Mouse (Mus musculus): Measurements from ENCODE around the gene 1190007I07Rik. TPM values are rescaled to one million over a fixed set of nuclear protein-coding genes. Genes with fewer than 3 reads are reported as not detected.
"Not testable (repeated sequence)": the region's sequence is repeated elsewhere in the genome, so short reads cannot be mapped to it uniquely, and the experiment has no call there.

Gene 1190007I07Rik
- polyA plus RNA-seq, 1 experiment from 2014 or later = 30.5 TPM

GRCm38 (mm10) chr10:82630497-82630896 lies 7.5 kb upstream of the 1190007I07Rik start:
- H3K4me2 ChIP-seq (ENCODE audit: low read length) = peak overlapping the region; percentile 70
- peak overlapping the region; percentile 84 for H3K9ac ChIP-seq (replicated peaks; ENCODE audit: low read depth, low read length)
- H3K4me3 ChIP-seq (replicated peaks; ENCODE audit: low read length) = peak overlapping the region; percentile 87
- no peak for ATAC-seq
- H3K9me3 ChIP-seq (ENCODE audit: control insufficient read depth, low read length) = no peaks in the 10 kb centered on the region
- H3K27ac ChIP-seq (ENCODE audit: low read length) = no peak overlapping the region; the same call in 1 of the 2 replicates
- H3K36me3 ChIP-seq (ENCODE audit: control insufficient read depth, insufficient read depth) = no peaks in the 10 kb centered on the region
- H3K27me3 ChIP-seq (replicated peaks; ENCODE audit: control insufficient read depth, insufficient read depth, low read length) = no peaks in the 10 kb centered on the region
- peaks cover 19% of the 10 kb centered on the region for H3K4me1 ChIP-seq (replicated peaks; ENCODE audit: control insufficient read depth, insufficient read depth, low read length)
- WGBS = 21% methylated on average over 7 of the region's 7 CpGs

- peak within 1 kb of the TSS; percentile 83 for H3K27ac ChIP-seq (ENCODE audit: low read length)
- H3K9ac ChIP-seq (replicated peaks; ENCODE audit: low read depth, low read length) = peak within 1 kb of the TSS; percentile 84
- H3K4me1 ChIP-seq (replicated peaks; ENCODE audit: control insufficient read depth, insufficient read depth, low read length) = peaks cover 19% of the 10 kb centered on the region
- H3K4me2 ChIP-seq (ENCODE audit: low read length) = peak within 1 kb of the TSS; percentile 70
- not testable (repeated sequence) for H3K27me3 ChIP-seq (replicated peaks; ENCODE audit: control insufficient read depth, insufficient read depth, low read length); H3K9me3 ChIP-seq (ENCODE audit: control insufficient read depth, low read length); H3K36me3 ChIP-seq (ENCODE audit: control insufficient read depth, insufficient read depth)
- peak within 1 kb of the TSS; percentile 87 for H3K4me3 ChIP-seq (replicated peaks; ENCODE audit: low read length)
- peak; percentile 97 for ATAC-seq
- 0% methylated on average over 75 of the region's 78 CpGs for WGBS
Measured at GRCm38 (mm10) chr10:82629586-82630255, 6.7 kb upstream of the 1190007I07Rik start, which contains the start of gene Tdg. Gene Tdg, plus strand, starts transcription at chr10:82629828.

GRCm38 (mm10) chr10:82629111-82629585 lies 6.1 kb upstream of the 1190007I07Rik start:
- Histone ChIP-seq H3K36me3 (ENCODE audit: control insufficient read depth, insufficient read depth) (no peaks in the 10 kb centered on the region), H3K27ac (ENCODE audit: low read length) (peak overlapping the region; percentile 78), H3K27me3 (replicated peaks; ENCODE audit: control insufficient read depth, insufficient read depth, low read length) (no peaks in the 10 kb centered on the region), H3K9me3 (ENCODE audit: control insufficient read depth, low read length) (no peaks in the 10 kb centered on the region), H3K4me3 (replicated peaks; ENCODE audit: low read length) (peak overlapping the region; percentile 87), H3K9ac (replicated peaks; ENCODE audit: low read depth, low read length) (peak overlapping the region; percentile 84), H3K4me2 (ENCODE audit: low read length) (peak overlapping the region; percentile 64), H3K4me1 (replicated peaks; ENCODE audit: control insufficient read depth, insufficient read depth, low read length) (peaks cover 19% of the 10 kb centered on the region)
- WGBS = 5% methylated on average over 11 of the region's 11 CpGs
- peak; percentile 51 for ATAC-seq

GRCm38 (mm10) chr10:82623553-82623932 lies 515 bp upstream of the 1190007I07Rik start:
- ATAC-seq = peak; percentile 31
- 2% methylated on average over 2 of the region's 2 CpGs for WGBS

GRCm38 (mm10) chr10:82622235-82622634 lies 793 bp downstream of the 1190007I07Rik start:
- peak overlapping the region; percentile 70 for H3K4me2 ChIP-seq (ENCODE audit: low read length)
- no peak overlapping the region for H3K27ac ChIP-seq (ENCODE audit: low read length)
- H3K9me3 ChIP-seq (ENCODE audit: control insufficient read depth, low read length) = no peaks in the 10 kb centered on the region
- peak overlapping the region; percentile 77 for H3K9ac ChIP-seq (replicated peaks; ENCODE audit: low read depth, low read length)
- H3K4me3 ChIP-seq (replicated peaks; ENCODE audit: low read length) = peak overlapping the region; percentile 59
- no peaks in the 10 kb centered on the region for H3K27me3 ChIP-seq (replicated peaks; ENCODE audit: control insufficient read depth, insufficient read depth, low read length)
- ATAC-seq = no peak; the same call in 1 of the 2 replicates
- H3K4me1 ChIP-seq (replicated peaks; ENCODE audit: control insufficient read depth, insufficient read depth, low read length) = peaks cover 6% of the 10 kb centered on the region
- no peaks in the 10 kb centered on the region for H3K36me3 ChIP-seq (ENCODE audit: control insufficient read depth, insufficient read depth)
- WGBS = 28% methylated on average over 9 of the region's 9 CpGs

More at GRCm38 (mm10) chr10:82623553-82623932, 515 bp upstream of the 1190007I07Rik start:
- not testable (repeated sequence) for H3K27me3 ChIP-seq (replicated peaks; ENCODE audit: control insufficient read depth, insufficient read depth, low read length); H3K9me3 ChIP-seq (ENCODE audit: control insufficient read depth, low read length); H3K4me1 ChIP-seq (replicated peaks; ENCODE audit: control insufficient read depth, insufficient read depth, low read length); H3K36me3 ChIP-seq (ENCODE audit: control insufficient read depth, insufficient read depth)
- peak overlapping the region; percentile 69 for H3K27ac ChIP-seq (ENCODE audit: low read length)
- peak overlapping the region; percentile 59 for H3K4me3 ChIP-seq (replicated peaks; ENCODE audit: low read length)
- H3K4me2 ChIP-seq (ENCODE audit: low read length) = peak overlapping the region; percentile 70
- H3K9ac ChIP-seq (replicated peaks; ENCODE audit: low read depth, low read length) = peak overlapping the region; percentile 77

- ATAC-seq; H3K9ac ChIP-seq (replicated peaks; ENCODE audit: low read depth, low read length): not testable (repeated sequence)
- 63% methylated on average over 4 of the region's 4 CpGs for WGBS
Measured at GRCm38 (mm10) chr10:82594421-82594820, 28.6 kb downstream of the 1190007I07Rik start.

GRCm38 (mm10) chr10:82589673-82590072 lies 33.4 kb downstream of the 1190007I07Rik start:
- not testable (repeated sequence) for H3K27me3 ChIP-seq (replicated peaks; ENCODE audit: control insufficient read depth, insufficient read depth, low read length); H3K4me1 ChIP-seq (replicated peaks; ENCODE audit: control insufficient read depth, insufficient read depth, low read length); H3K27ac ChIP-seq (ENCODE audit: low read length); H3K9ac ChIP-seq (replicated peaks; ENCODE audit: low read depth, low read length); ATAC-seq; H3K4me3 ChIP-seq (replicated peaks; ENCODE audit: low read length); H3K9me3 ChIP-seq (ENCODE audit: control insufficient read depth, low read length); H3K4me2 ChIP-seq (ENCODE audit: low read length); H3K36me3 ChIP-seq (ENCODE audit: control insufficient read depth, insufficient read depth)
- 86% methylated on average over 9 of the region's 9 CpGs for WGBS

More at GRCm38 (mm10) chr10:82594421-82594820, 28.6 kb downstream of the 1190007I07Rik start:
- H3K36me3 ChIP-seq (ENCODE audit: control insufficient read depth, insufficient read depth); H3K4me2 ChIP-seq (ENCODE audit: low read length); H3K9me3 ChIP-seq (ENCODE audit: control insufficient read depth, low read length); H3K27ac ChIP-seq (ENCODE audit: low read length); H3K4me3 ChIP-seq (replicated peaks; ENCODE audit: low read length); H3K27me3 ChIP-seq (replicated peaks; ENCODE audit: control insufficient read depth, insufficient read depth, low read length); H3K4me1 ChIP-seq (replicated peaks; ENCODE audit: control insufficient read depth, insufficient read depth, low read length): not testable (repeated sequence)

- ATAC-seq; H3K4me3 ChIP-seq (replicated peaks; ENCODE audit: low read length); H3K9me3 ChIP-seq (ENCODE audit: control insufficient read depth, low read length); H3K9ac ChIP-seq (replicated peaks; ENCODE audit: low read depth, low read length); H3K4me2 ChIP-seq (ENCODE audit: low read length); H3K36me3 ChIP-seq (ENCODE audit: control insufficient read depth, insufficient read depth); H3K27me3 ChIP-seq (replicated peaks; ENCODE audit: control insufficient read depth, insufficient read depth, low read length); H3K4me1 ChIP-seq (replicated peaks; ENCODE audit: control insufficient read depth, insufficient read depth, low read length); H3K27ac ChIP-seq (ENCODE audit: low read length): not testable (repeated sequence)
- WGBS = 95% methylated on average over 11 of the region's 11 CpGs
Measured at GRCm38 (mm10) chr10:82571091-82571490, 51.9 kb downstream of the 1190007I07Rik start.
